Mouse (Mus musculus): ENCODE results near the gene 2310022A10Rik. TPM values are rescaled to one million over a fixed set of nuclear protein-coding genes. Genes with fewer than 3 reads are reported as not detected.

Gene 2310022A10Rik
- total and polyA plus RNA-seq, 3 experiments, result 5.2 to 61.2 (median 26.0) TPM

- no peaks in the 10 kb centered on the region for H3K9me3 ChIP-seq (replicated peaks)
- H3K36me3 ChIP-seq (replicated peaks), result peaks cover 29% of the 10 kb centered on the region
- no peak for DNase-seq (ENCODE audit: low spot score)
- peaks cover 43% of the 10 kb centered on the region for H3K4me1 ChIP-seq (ENCODE audit: insufficient read depth, low read depth, low read length)
- no peak for ATAC-seq (ENCODE audit: extremely low read depth, insufficient number of reproducible peaks, low FRiP score, poor library complexity, severe bottlenecking)
- TF ChIP-seq GATA2 (IDR thresholded peaks at IDR 0.05; ENCODE audit: borderline replicate concordance, low read depth, low read length), result no peak
- TF ChIP-seq TAL1 (conservative IDR thresholded peaks at IDR 0.05; ENCODE audit: low read depth, low read length), result no peak
- TF ChIP-seq POLR2AphosphoS5 (IDR thresholded peaks at IDR 0.05; ENCODE audit: insufficient replicate concordance, low read depth, low read length), result no peak
- TF ChIP-seq CTCF (IDR thresholded peaks at IDR 0.05; ENCODE audit: low read depth, low read length), result no peak
- no peak for TF ChIP-seq GATA1 (IDR thresholded peaks at IDR 0.05; ENCODE audit: borderline replicate concordance, low read length)
- peaks cover 3% of the 10 kb centered on the region; the same call in 1 of the 2 replicates for H3K27me3 ChIP-seq (ENCODE audit: insufficient read depth, low read length)
- H3K4me3 ChIP-seq (ENCODE audit: low read depth, low read length), result no peak overlapping the region
Measured at GRCm38 (mm10) chr7:27537998-27538397, 15.0 kb upstream of the 2310022A10Rik start.

GRCm38 (mm10) chr7:27538797-27539196 lies 14.2 kb upstream of the 2310022A10Rik start:
- no peak overlapping the region for H3K4me3 ChIP-seq (ENCODE audit: low read depth, low read length)
- DNase-seq (ENCODE audit: low spot score) (no peak), ATAC-seq (ENCODE audit: extremely low read depth, insufficient number of reproducible peaks, low FRiP score, poor library complexity, severe bottlenecking) (no peak)
- H3K27me3 ChIP-seq (ENCODE audit: insufficient read depth, low read length), result peaks cover 3% of the 10 kb centered on the region; the same call in 1 of the 2 replicates
- peaks cover 25% of the 10 kb centered on the region for H3K36me3 ChIP-seq (replicated peaks)
- H3K4me1 ChIP-seq (ENCODE audit: insufficient read depth, low read depth, low read length), result peaks cover 49% of the 10 kb centered on the region
- no peaks in the 10 kb centered on the region for H3K9me3 ChIP-seq (replicated peaks)
- no peak for TF ChIP-seq GATA1 (IDR thresholded peaks at IDR 0.05; ENCODE audit: borderline replicate concordance, low read length)
- no peak for TF ChIP-seq POLR2AphosphoS5 (IDR thresholded peaks at IDR 0.05; ENCODE audit: insufficient replicate concordance, low read depth, low read length)
- no peak for TF ChIP-seq TAL1 (conservative IDR thresholded peaks at IDR 0.05; ENCODE audit: low read depth, low read length)
- no peak for TF ChIP-seq GATA2 (IDR thresholded peaks at IDR 0.05; ENCODE audit: borderline replicate concordance, low read depth, low read length)
- no peak for TF ChIP-seq CTCF (IDR thresholded peaks at IDR 0.05; ENCODE audit: low read depth, low read length)

- peaks cover 44% of the 10 kb centered on the region for H3K4me1 ChIP-seq (ENCODE audit: insufficient read depth, low read depth, low read length)
- no peak for DNase-seq (ENCODE audit: low spot score)
Measured at GRCm38 (mm10) chr7:27540521-27540920, 12.5 kb upstream of the 2310022A10Rik start.

GRCm38 (mm10) chr7:27540935-27541334 lies 12.1 kb upstream of the 2310022A10Rik start:
- DNase-seq (ENCODE audit: low spot score) (no peak), ATAC-seq (ENCODE audit: extremely low read depth, insufficient number of reproducible peaks, low FRiP score, poor library complexity, severe bottlenecking) (no peak)
- H3K27me3 ChIP-seq (ENCODE audit: insufficient read depth, low read length), result peaks cover 3% of the 10 kb centered on the region; the same call in 1 of the 2 replicates
- TF ChIP-seq CTCF (IDR thresholded peaks at IDR 0.05; ENCODE audit: low read depth, low read length) (no peak), GATA1 (IDR thresholded peaks at IDR 0.05; ENCODE audit: borderline replicate concordance, low read length) (no peak), POLR2AphosphoS5 (IDR thresholded peaks at IDR 0.05; ENCODE audit: insufficient replicate concordance, low read depth, low read length) (no peak)
- peaks cover 40% of the 10 kb centered on the region for H3K4me1 ChIP-seq (ENCODE audit: insufficient read depth, low read depth, low read length)
- H3K36me3 ChIP-seq (replicated peaks), result peaks cover 19% of the 10 kb centered on the region
- no peaks in the 10 kb centered on the region for H3K9me3 ChIP-seq (replicated peaks)
- no peak overlapping the region for H3K4me3 ChIP-seq (ENCODE audit: low read depth, low read length)

More at GRCm38 (mm10) chr7:27540521-27540920, 12.5 kb upstream of the 2310022A10Rik start:
- Histone ChIP-seq H3K9me3 (replicated peaks) (no peaks in the 10 kb centered on the region), H3K27me3 (ENCODE audit: insufficient read depth, low read length) (peaks cover 3% of the 10 kb centered on the region; the same call in 1 of the 2 replicates), H3K4me3 (ENCODE audit: low read depth, low read length) (no peak overlapping the region), H3K36me3 (replicated peaks) (peaks cover 21% of the 10 kb centered on the region)
- TF ChIP-seq GATA1 (IDR thresholded peaks at IDR 0.05; ENCODE audit: borderline replicate concordance, low read length) (no peak), POLR2AphosphoS5 (IDR thresholded peaks at IDR 0.05; ENCODE audit: insufficient replicate concordance, low read depth, low read length) (no peak), GATA2 (IDR thresholded peaks at IDR 0.05; ENCODE audit: borderline replicate concordance, low read depth, low read length) (no peak), TAL1 (conservative IDR thresholded peaks at IDR 0.05; ENCODE audit: low read depth, low read length) (no peak), CTCF (IDR thresholded peaks at IDR 0.05; ENCODE audit: low read depth, low read length) (no peak)
- no peak for ATAC-seq (ENCODE audit: extremely low read depth, insufficient number of reproducible peaks, low FRiP score, poor library complexity, severe bottlenecking)

- Histone ChIP-seq H3K9me3 (replicated peaks) (no peaks in the 10 kb centered on the region), H3K36me3 (replicated peaks) (peaks cover 15% of the 10 kb centered on the region), H3K4me1 (ENCODE audit: insufficient read depth, low read depth, low read length) (peaks cover 39% of the 10 kb centered on the region), H3K4me3 (ENCODE audit: low read depth, low read length) (no peak overlapping the region), H3K27me3 (ENCODE audit: insufficient read depth, low read length) (peaks cover 3% of the 10 kb centered on the region; the same call in 1 of the 2 replicates)
- no peak for ATAC-seq (ENCODE audit: extremely low read depth, insufficient number of reproducible peaks, low FRiP score, poor library complexity, severe bottlenecking)
- TF ChIP-seq GATA1 (IDR thresholded peaks at IDR 0.05; ENCODE audit: borderline replicate concordance, low read length) (no peak), TAL1 (conservative IDR thresholded peaks at IDR 0.05; ENCODE audit: low read depth, low read length) (no peak), POLR2AphosphoS5 (IDR thresholded peaks at IDR 0.05; ENCODE audit: insufficient replicate concordance, low read depth, low read length) (no peak), CTCF (IDR thresholded peaks at IDR 0.05; ENCODE audit: low read depth, low read length) (no peak), GATA2 (IDR thresholded peaks at IDR 0.05; ENCODE audit: borderline replicate concordance, low read depth, low read length) (no peak)
- no peak for DNase-seq (ENCODE audit: low spot score)
Measured at GRCm38 (mm10) chr7:27541431-27541830, 11.6 kb upstream of the 2310022A10Rik start.

- H3K27me3 ChIP-seq (ENCODE audit: insufficient read depth, low read length), result peaks cover 3% of the 10 kb centered on the region; the same call in 1 of the 2 replicates
- peaks cover 39% of the 10 kb centered on the region for H3K4me1 ChIP-seq (ENCODE audit: insufficient read depth, low read depth, low read length)
- TF ChIP-seq CTCF (IDR thresholded peaks at IDR 0.05; ENCODE audit: low read depth, low read length) (no peak), GATA1 (IDR thresholded peaks at IDR 0.05; ENCODE audit: borderline replicate concordance, low read length) (no peak), TAL1 (conservative IDR thresholded peaks at IDR 0.05; ENCODE audit: low read depth, low read length) (no peak), POLR2AphosphoS5 (IDR thresholded peaks at IDR 0.05; ENCODE audit: insufficient replicate concordance, low read depth, low read length) (no peak), GATA2 (IDR thresholded peaks at IDR 0.05; ENCODE audit: borderline replicate concordance, low read depth, low read length) (no peak)
- H3K36me3 ChIP-seq (replicated peaks), result peaks cover 14% of the 10 kb centered on the region
- no peaks in the 10 kb centered on the region for H3K9me3 ChIP-seq (replicated peaks)
- H3K4me3 ChIP-seq (ENCODE audit: low read depth, low read length), result no peak overlapping the region; the same call in 1 of the 2 replicates
- ATAC-seq (ENCODE audit: extremely low read depth, insufficient number of reproducible peaks, low FRiP score, poor library complexity, severe bottlenecking), result no peak
- DNase-seq (ENCODE audit: low spot score), result no peak
Measured at GRCm38 (mm10) chr7:27541922-27542321, 11.1 kb upstream of the 2310022A10Rik start.
